Mouse (Mus musculus): ENCODE measurements around the gene Gbp5. TPM values are rescaled to one million over a fixed set of nuclear protein-coding genes. Genes with fewer than 3 reads are reported as not detected.

The Gbp5 gene
- 0.17 and 0.24 TPM in 2 replicates for polyA plus RNA-seq (2015; fragmentation: Nextera tagmentation; extraction: Ambion mirVana)

GRCm38 (mm10) chr3:142493536-142494061 is at the start of gene Gbp5:
TSS of gene Gbp5 (plus strand) at chr3:142493978.
- Histone ChIP-seq H3K4me1 (replicated peaks; ENCODE audit: control insufficient read depth, insufficient read depth, low read length) (no peaks in the 10 kb centered on the region), H3K27me3 (replicated peaks; ENCODE audit: control insufficient read depth, insufficient read depth, low read length) (0 out of 2 replicates have a peak, but pooled peaks cover 12% of the 10 kb centered on the region), H3K9me3 (ENCODE audit: control insufficient read depth) (no peaks in the 10 kb centered on the region), H3K9ac (ENCODE audit: low read depth, low read length) (no peak within 1 kb of the TSS), H3K27ac (ENCODE audit: low read depth, low read length) (no peak within 1 kb of the TSS), H3K4me3 (ENCODE audit: low read depth, low read length) (no peak within 1 kb of the TSS), H3K4me2 (replicated peaks; ENCODE audit: low read depth) (peak within 1 kb of the TSS; percentile 35; the same call in 1 of the 2 replicates), H3K36me3 (ENCODE audit: control insufficient read depth, insufficient read depth) (no peaks in the 10 kb centered on the region)
- 24% methylated on average over 6 of the region's 6 CpGs for WGBS
- ATAC-seq, result peak; percentile 85
- TF ChIP-seq CTCF (IDR thresholded peaks at IDR 0.05; ENCODE audit: low read depth), result peak; percentile 86

DNA sequence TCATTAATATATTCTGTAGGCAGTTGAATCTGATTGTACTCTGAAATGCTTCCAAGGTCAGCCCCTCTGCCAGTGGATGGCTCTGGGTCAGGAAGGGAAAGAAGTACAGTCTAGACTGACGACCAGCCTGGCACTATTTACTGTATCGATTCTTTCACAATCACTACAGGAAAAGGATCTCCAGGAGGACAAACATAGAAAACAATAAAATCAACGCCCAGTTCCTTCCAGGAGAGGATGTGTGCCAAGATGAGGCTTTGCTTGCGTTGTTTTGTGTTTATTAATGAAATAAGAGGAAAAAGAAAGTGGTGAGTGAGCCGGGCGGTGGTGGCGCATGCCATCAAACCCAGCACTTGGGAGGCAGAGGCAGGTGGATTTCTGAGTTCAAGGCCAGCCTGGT is 39.6 kb upstream of the Gbp5 start:
- H3K27ac ChIP-seq (ENCODE audit: low read depth, low read length), result no peak overlapping the region
- H3K4me2 ChIP-seq (replicated peaks; ENCODE audit: low read depth), result no peak overlapping the region
- H3K36me3 ChIP-seq (ENCODE audit: control insufficient read depth, insufficient read depth), result no peaks in the 10 kb centered on the region
- no peaks in the 10 kb centered on the region for H3K9me3 ChIP-seq (ENCODE audit: control insufficient read depth)
- ATAC-seq, result no peak
- no peak overlapping the region for H3K9ac ChIP-seq (ENCODE audit: low read depth, low read length)
- H3K4me1 ChIP-seq (replicated peaks; ENCODE audit: control insufficient read depth, insufficient read depth, low read length), result no peaks in the 10 kb centered on the region
- 68% methylated on average over 7 of the region's 7 CpGs for WGBS
- no peak for TF ChIP-seq CTCF (IDR thresholded peaks at IDR 0.05; ENCODE audit: low read depth)
- H3K27me3 ChIP-seq (replicated peaks; ENCODE audit: control insufficient read depth, insufficient read depth, low read length), result no peaks in the 10 kb centered on the region
- no peak overlapping the region for H3K4me3 ChIP-seq (ENCODE audit: low read depth, low read length)

GRCm38 (mm10) chr3:142459241-142459640 is 34.5 kb upstream of the Gbp5 start:
- H3K4me3 ChIP-seq (ENCODE audit: low read depth, low read length), result no peak overlapping the region
- no peaks in the 10 kb centered on the region for H3K9me3 ChIP-seq (ENCODE audit: control insufficient read depth)
- no peak for ATAC-seq
- TF ChIP-seq CTCF (IDR thresholded peaks at IDR 0.05; ENCODE audit: low read depth), result no peak
- H3K4me2 ChIP-seq (replicated peaks; ENCODE audit: low read depth), result no peak overlapping the region
- no peaks in the 10 kb centered on the region for H3K4me1 ChIP-seq (replicated peaks; ENCODE audit: control insufficient read depth, insufficient read depth, low read length)
- H3K36me3 ChIP-seq (ENCODE audit: control insufficient read depth, insufficient read depth), result no peaks in the 10 kb centered on the region
- WGBS, result 44% methylated on average over 7 of the region's 7 CpGs
- no peaks in the 10 kb centered on the region for H3K27me3 ChIP-seq (replicated peaks; ENCODE audit: control insufficient read depth, insufficient read depth, low read length)
- no peak overlapping the region for H3K9ac ChIP-seq (ENCODE audit: low read depth, low read length)
- H3K27ac ChIP-seq (ENCODE audit: low read depth, low read length), result no peak overlapping the region

DNA sequence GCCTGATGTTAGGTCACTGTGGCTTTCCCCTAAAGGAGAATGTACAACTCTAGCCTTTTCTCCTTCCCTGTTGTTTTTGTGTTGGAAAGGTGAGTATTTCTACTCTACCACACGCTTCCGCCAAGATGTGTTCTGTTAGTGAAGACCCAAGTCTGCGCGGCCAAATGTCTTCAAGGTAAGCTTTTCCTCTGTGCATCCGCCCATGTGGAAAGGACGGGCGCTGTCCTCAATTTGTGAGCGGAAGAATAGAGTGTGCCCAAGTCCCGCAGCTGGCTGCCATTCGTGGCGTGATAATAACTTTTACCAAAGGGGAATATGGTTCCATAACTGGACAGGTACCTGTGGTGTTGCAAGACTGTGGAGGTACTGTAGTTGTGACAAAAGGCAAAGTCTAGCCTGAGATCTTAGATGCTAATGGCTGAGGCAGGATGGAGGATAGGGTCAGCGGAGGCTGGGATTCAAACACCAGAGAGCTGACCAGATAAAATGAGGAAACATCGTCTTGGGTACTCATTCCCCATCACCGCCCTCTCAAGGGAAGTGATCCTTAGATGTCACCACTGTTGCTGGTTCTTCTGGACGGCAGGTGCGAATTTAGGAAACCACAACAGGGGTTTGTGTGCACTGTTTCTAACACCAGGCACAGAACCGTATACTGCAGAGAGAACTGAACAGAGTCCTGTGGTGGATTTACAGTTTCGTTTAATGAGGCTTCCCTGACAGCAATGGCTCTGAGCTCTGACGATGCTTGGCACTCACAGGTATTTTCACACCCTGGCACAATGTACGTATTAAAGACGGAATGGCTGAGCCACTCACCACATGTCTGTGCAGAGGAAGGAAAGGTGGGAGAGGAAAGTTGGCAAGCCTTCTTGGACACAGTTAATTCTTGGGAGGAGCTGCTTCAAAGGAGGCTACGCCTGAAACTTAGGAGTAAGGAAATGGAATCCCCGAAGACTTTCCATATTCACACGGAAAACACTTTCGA is 30.7 kb upstream of the Gbp5 start:
- TF ChIP-seq CTCF (IDR thresholded peaks at IDR 0.05; ENCODE audit: low read depth), result no peak
- Histone ChIP-seq H3K9me3 (ENCODE audit: control insufficient read depth) (no peaks in the 10 kb centered on the region), H3K4me2 (replicated peaks; ENCODE audit: low read depth) (no peak overlapping the region), H3K27me3 (replicated peaks; ENCODE audit: control insufficient read depth, insufficient read depth, low read length) (no peaks in the 10 kb centered on the region), H3K4me1 (replicated peaks; ENCODE audit: control insufficient read depth, insufficient read depth, low read length) (no peaks in the 10 kb centered on the region), H3K9ac (ENCODE audit: low read depth, low read length) (no peak overlapping the region), H3K4me3 (ENCODE audit: low read depth, low read length) (no peak overlapping the region), H3K36me3 (ENCODE audit: control insufficient read depth, insufficient read depth) (no peaks in the 10 kb centered on the region), H3K27ac (ENCODE audit: low read depth, low read length) (no peak overlapping the region)
- 92% methylated on average over 25 of the region's 25 CpGs for WGBS
- ATAC-seq, result no peak

DNA sequence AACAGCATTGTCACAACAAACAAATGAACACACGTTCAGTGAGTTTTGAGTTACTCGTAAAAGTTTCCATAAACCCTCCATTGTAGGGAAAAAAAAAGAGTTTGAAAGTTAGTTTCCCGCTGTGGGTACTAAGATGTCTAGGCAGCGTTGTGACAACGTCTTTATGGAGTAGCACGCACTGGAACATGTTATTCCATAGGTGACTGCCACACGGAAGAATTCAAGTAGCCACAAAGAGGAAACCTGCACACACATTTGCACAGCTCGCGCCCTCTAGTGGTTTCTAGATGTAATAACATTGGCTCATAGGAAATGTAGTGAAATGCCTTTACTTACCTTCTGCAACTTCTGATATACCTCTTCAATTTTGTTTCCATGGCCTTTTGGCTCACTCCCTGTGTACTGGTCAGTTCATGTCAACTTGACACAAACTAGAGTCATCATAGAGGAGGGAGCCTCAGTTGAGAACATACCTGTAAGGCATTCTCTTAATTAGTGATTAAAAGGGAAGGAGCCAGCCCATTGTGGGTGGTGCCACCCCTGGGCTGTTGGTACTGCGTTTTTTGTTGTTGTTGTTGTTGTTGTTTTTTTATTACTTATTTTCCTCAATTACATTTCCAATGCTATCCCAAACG is 19.3 kb upstream of the Gbp5 start:
- Histone ChIP-seq H3K36me3 (ENCODE audit: control insufficient read depth, insufficient read depth) (no peaks in the 10 kb centered on the region), H3K27me3 (replicated peaks; ENCODE audit: control insufficient read depth, insufficient read depth, low read length) (no peaks in the 10 kb centered on the region), H3K9ac (ENCODE audit: low read depth, low read length) (no peak overlapping the region), H3K4me3 (ENCODE audit: low read depth, low read length) (no peak overlapping the region), H3K4me2 (replicated peaks; ENCODE audit: low read depth) (peak overlapping the region; percentile 22; the same call in 1 of the 2 replicates), H3K9me3 (ENCODE audit: control insufficient read depth) (no peaks in the 10 kb centered on the region), H3K4me1 (replicated peaks; ENCODE audit: control insufficient read depth, insufficient read depth, low read length) (no peaks in the 10 kb centered on the region), H3K27ac (ENCODE audit: low read depth, low read length) (no peak overlapping the region)
- peak; percentile 94 for TF ChIP-seq CTCF (IDR thresholded peaks at IDR 0.05; ENCODE audit: low read depth)
- no peak; the same call in 1 of the 2 replicates for ATAC-seq
- WGBS, result 20% methylated on average over 11 of the region's 11 CpGs

DNA sequence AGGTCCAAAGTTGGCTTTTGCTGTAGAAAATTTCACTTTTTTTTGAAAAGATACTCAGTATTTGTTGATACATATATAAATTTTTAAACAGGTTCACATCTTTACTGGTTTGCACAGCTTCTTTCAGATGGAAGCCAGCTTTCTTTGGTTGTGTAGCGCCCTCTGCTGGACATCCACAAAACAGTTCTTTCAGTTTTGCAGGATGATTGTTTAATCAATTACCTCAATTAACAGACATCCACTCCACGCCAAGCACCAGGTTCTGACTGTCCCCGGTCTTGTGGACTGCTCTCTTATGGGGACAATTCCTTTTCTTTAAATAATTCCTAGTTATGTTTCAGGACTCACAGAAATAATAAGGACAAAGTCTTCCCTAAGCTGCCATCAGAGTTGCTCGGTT is 17.9 kb upstream of the Gbp5 start:
- 18% methylated on average over 4 of the region's 4 CpGs for WGBS
- Histone ChIP-seq H3K4me3 (ENCODE audit: low read depth, low read length) (no peak overlapping the region), H3K9ac (ENCODE audit: low read depth, low read length) (no peak overlapping the region), H3K36me3 (ENCODE audit: control insufficient read depth, insufficient read depth) (no peaks in the 10 kb centered on the region), H3K4me1 (replicated peaks; ENCODE audit: control insufficient read depth, insufficient read depth, low read length) (no peaks in the 10 kb centered on the region), H3K4me2 (replicated peaks; ENCODE audit: low read depth) (0 out of 2 replicates have a peak overlapping the region, but pooled peaks have one; percentile 21), H3K27ac (ENCODE audit: low read depth, low read length) (no peak overlapping the region), H3K9me3 (ENCODE audit: control insufficient read depth) (no peaks in the 10 kb centered on the region), H3K27me3 (replicated peaks; ENCODE audit: control insufficient read depth, insufficient read depth, low read length) (no peaks in the 10 kb centered on the region)
- peak; percentile 85 for TF ChIP-seq CTCF (IDR thresholded peaks at IDR 0.05; ENCODE audit: low read depth)
- no peak for ATAC-seq

Measured in intestine, postnatal 0 days (tissue).